Mouse (Mus musculus) frontal cortex, postnatal 25 days (tissue): Measurements from ENCODE around the gene D17H6S53E.

ENCODE experiments used
- DNase-seq, 2 experiments: peaks; one replicate each; pipeline ENCODE4 v3.0.0; 2022; ENCODE audit warnings: low spot score in 2 of 2

Gene D17H6S53E

GRCm38 (mm10) chr17:35162121-35162520, 35.9 kb downstream of the D17H6S53E start:
- no peak for DNase-seq

- no peak for DNase-seq
Measured at GRCm38 (mm10) chr17:35162730-35163129, 36.6 kb downstream of the D17H6S53E start.

- DNase-seq = no peak
Measured at GRCm38 (mm10) chr17:35163326-35164081, 37.3 kb downstream of the D17H6S53E start.

- DNase-seq = no peak
Measured at GRCm38 (mm10) chr17:35164218-35164567, 38.0 kb downstream of the D17H6S53E start.

- DNase-seq = peak; percentile 98 to 99
Measured at GRCm38 (mm10) chr17:35164568-35165450, 38.6 kb downstream of the D17H6S53E start, which contains the start of gene Prrc2a. Gene Prrc2a, minus strand, starts transcription at chr17:35164897.

- no peak for DNase-seq
Measured at GRCm38 (mm10) chr17:35165451-35166155, 39.4 kb downstream of the D17H6S53E start.

- peak in 1 of 2 experiments; percentile 45 for DNase-seq
Measured at GRCm38 (mm10) chr17:35166352-35167035, 40.3 kb downstream of the D17H6S53E start.

- DNase-seq = no peak
Measured at GRCm38 (mm10) chr17:35167794-35168193, 41.6 kb downstream of the D17H6S53E start.

- no peak for DNase-seq
Measured at GRCm38 (mm10) chr17:35168541-35169207, 42.5 kb downstream of the D17H6S53E start.

GRCm38 (mm10) chr17:35172445-35173234, 46.5 kb downstream of the D17H6S53E start:
- DNase-seq = no peak

- no peak for DNase-seq
Measured at GRCm38 (mm10) chr17:35173329-35173728, 47.2 kb downstream of the D17H6S53E start.

GRCm38 (mm10) chr17:35174201-35174977, 48.2 kb downstream of the D17H6S53E start:
- no peak for DNase-seq

GRCm38 (mm10) chr17:35175382-35175781, 49.2 kb downstream of the D17H6S53E start:
- no peak for DNase-seq

- no peak for DNase-seq
Measured at GRCm38 (mm10) chr17:35175968-35176367, 49.8 kb downstream of the D17H6S53E start, which contains the start of gene Aif1. Gene Aif1, minus strand, starts transcription at chr17:35176068.
